In the genomic region with DNA sequence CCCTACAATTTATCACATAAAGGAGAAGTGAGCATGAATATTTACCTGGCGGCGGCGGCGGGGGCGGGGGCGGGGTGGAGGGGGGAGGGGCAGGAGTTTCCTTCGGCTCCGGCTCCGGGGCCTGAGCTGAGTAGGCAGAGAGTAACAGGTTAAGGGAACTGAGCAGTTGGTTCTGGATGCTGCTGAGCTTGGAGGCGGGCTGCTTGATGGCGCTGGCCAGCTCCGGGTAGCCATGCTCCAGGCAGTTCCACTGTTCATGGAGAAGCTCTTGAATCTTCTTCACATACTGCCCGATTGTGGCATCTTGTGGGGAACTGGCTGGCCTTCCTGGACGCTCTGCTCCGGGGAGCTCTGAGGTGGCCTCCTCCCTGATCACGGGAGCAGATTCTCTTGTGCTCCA, we compare ENCODE assay signal across 13 mouse cellular contexts. TPM values are rescaled to one million over a fixed set of nuclear protein-coding genes. Genes with fewer than 3 reads are reported as not detected.
A peak's percentile ranks its signal among the peaks of the same experiment; 100 is the strongest.
DNase-seq lines count a peak whose midpoint lies in the region; ATAC-seq lines count a peak whose summit lies in the region.
"Had no signal": no experiment of that assay in that cellular context is flagged by ENCODE, and none has a peak within 500 bp of the region (broad histone marks: within the 10 kb centered on the region; RNA-seq: fewer than 3 reads in every experiment).

No protein-coding gene starts in this region.

- WGBS in heart, embryonic 15.5 days = 17% methylated on average over 16 of the region's 16 CpGs
- WGBS in embryonic facial prominence, embryonic 10.5 days = 11% methylated on average over 16 of the region's 16 CpGs
- WGBS in forebrain, embryonic 14.5 days = 11% methylated on average over 16 of the region's 16 CpGs
- WGBS in midbrain, embryonic 12.5 days = 15% methylated on average over 16 of the region's 16 CpGs

- H3K27ac ChIP-seq in heart, embryonic 15.5 days = no peak overlapping the region
- H3K27ac ChIP-seq in embryonic facial prominence, embryonic 10.5 days (replicated peaks) = peak overlapping the region; percentile 78
- H3K27ac ChIP-seq in forebrain, embryonic 14.5 days (ENCODE audit: low read depth, low read length) = no peak overlapping the region
- H3K27ac ChIP-seq in midbrain, embryonic 12.5 days (replicated peaks) = no peak overlapping the region

- 0 out of 2 replicates have a peak, but pooled peaks cover 13% of the 10 kb centered on the region for H3K27me3 ChIP-seq in heart, embryonic 15.5 days
- H3K27me3 ChIP-seq in embryonic facial prominence, embryonic 10.5 days (replicated peaks; ENCODE audit: low read depth, poor library complexity, severe bottlenecking) = peaks cover 22% of the 10 kb centered on the region
- no peaks in the 10 kb centered on the region for H3K27me3 ChIP-seq in forebrain, embryonic 14.5 days (replicated peaks; ENCODE audit: control insufficient read depth, insufficient read depth, low read length)
- H3K27me3 ChIP-seq in midbrain, embryonic 12.5 days = peaks cover 18% of the 10 kb centered on the region

- DNase-seq in heart, postnatal 4 days = no peak
- DNase-seq in embryonic facial prominence, embryonic 10.5 days (ENCODE audit: low spot score) = peak; percentile 37
- no peak for DNase-seq in forebrain, embryonic 14.5 days (ENCODE audit: low spot score)
- DNase-seq in B cell, adult 2 months = no peak
- DNase-seq in adrenal gland, postnatal 14 days = no peak
- DNase-seq: cerebellum, adult 9-10 months; kidney, adult 8-10 months; left cerebral cortex, postnatal 4 days had no signal

- no peaks in the 10 kb centered on the region for H3K36me3 ChIP-seq in heart, embryonic 15.5 days
- H3K36me3 ChIP-seq in embryonic facial prominence, embryonic 10.5 days (replicated peaks) = peaks cover 57% of the 10 kb centered on the region
- no peaks in the 10 kb centered on the region for H3K36me3 ChIP-seq in forebrain, embryonic 14.5 days (ENCODE audit: control insufficient read depth, insufficient read depth, low read length)
- H3K36me3 ChIP-seq in midbrain, embryonic 12.5 days = no peaks in the 10 kb centered on the region

- peaks cover 18% of the 10 kb centered on the region for H3K4me1 ChIP-seq in heart, embryonic 15.5 days (replicated peaks)
- H3K4me1 ChIP-seq in embryonic facial prominence, embryonic 10.5 days = peaks cover 52% of the 10 kb centered on the region
- 0 out of 2 replicates have a peak, but pooled peaks cover 2% of the 10 kb centered on the region for H3K4me1 ChIP-seq in forebrain, embryonic 14.5 days (ENCODE audit: control insufficient read depth, insufficient read depth, low read length)
- H3K4me1 ChIP-seq in midbrain, embryonic 12.5 days = peaks cover 6% of the 10 kb centered on the region; the same call in 1 of the 2 replicates

- no peak overlapping the region for H3K4me3 ChIP-seq in heart, embryonic 15.5 days
- peak overlapping the region; percentile 37; the same call in 1 of the 2 replicates for H3K4me3 ChIP-seq in embryonic facial prominence, embryonic 10.5 days
- 0 out of 2 replicates have a peak overlapping the region, but pooled peaks have one; percentile 6 for H3K4me3 ChIP-seq in forebrain, embryonic 14.5 days (ENCODE audit: low read depth, low read length)
- no peak overlapping the region; the same call in 1 of the 2 replicates for H3K4me3 ChIP-seq in midbrain, embryonic 12.5 days

- no peak overlapping the region for H3K9ac ChIP-seq in heart, embryonic 15.5 days
- H3K9ac ChIP-seq in forebrain, embryonic 14.5 days (ENCODE audit: low read length) = no peak overlapping the region
- no peak overlapping the region for H3K9ac ChIP-seq in midbrain, embryonic 12.5 days (replicated peaks)

- H3K4me2 ChIP-seq in heart, embryonic 15.5 days = peak overlapping the region; percentile 45
- H3K4me2 ChIP-seq in forebrain, embryonic 14.5 days (ENCODE audit: low read length) = peak overlapping the region; percentile 28
- H3K4me2 ChIP-seq in midbrain, embryonic 12.5 days (replicated peaks) = peak overlapping the region; percentile 32

- no peaks in the 10 kb centered on the region for H3K9me3 ChIP-seq in heart, embryonic 15.5 days (replicated peaks)
- H3K9me3 ChIP-seq in embryonic facial prominence, embryonic 10.5 days = no peaks in the 10 kb centered on the region
- no peaks in the 10 kb centered on the region for H3K9me3 ChIP-seq in forebrain, embryonic 14.5 days (replicated peaks; ENCODE audit: control insufficient read depth, low read length)
- no peaks in the 10 kb centered on the region for H3K9me3 ChIP-seq in midbrain, embryonic 12.5 days

- ATAC-seq in heart, embryonic 15.5 days (replicated peaks; ENCODE audit: insufficient number of reproducible peaks, insufficient read depth, low FRiP score, low read depth) = no peak
- no peak for ATAC-seq in forebrain, embryonic 14.5 days
- no peak for ATAC-seq in midbrain, embryonic 12.5 days (ENCODE audit: low FRiP score, low read depth)
- ATAC-seq in activated CD4-positive, CD25-positive, alpha-beta regulatory T cell, adult 4 months = no peak

RNA-seq across cellular contexts. Expression of a gene that starts 39.1 kb away (rescaled TPM):
- 0.59 and 0.66 TPM in 2 replicates for polyA plus RNA-seq in heart, embryonic 15.5 days (2015; fragmentation: Nextera tagmentation; extraction: Ambion mirVana)
- total RNA-seq in heart, postnatal 4 days (2021) = 1 to 10 TPM; 2.4 to 3.3 TPM
- 2.1 and 2.5 TPM in 2 replicates for polyA plus RNA-seq in embryonic facial prominence, embryonic 10.5 days (2016; fragmentation: Nextera tagmentation; extraction: Ambion mirVana)
- polyA plus RNA-seq in forebrain, embryonic 14.5 days (2014; fragmentation: Nextera tagmentation; extraction: Ambion mirVana) = 0.30 and 0.36 TPM in 2 replicates
- polyA plus RNA-seq in midbrain, embryonic 12.5 days (2016; fragmentation: Nextera tagmentation; extraction: Ambion mirVana) = 0.55 and 0.89 TPM in 2 replicates
- not detected for polyA plus RNA-seq in activated CD4-positive, CD25-positive, alpha-beta regulatory T cell, adult 4 months (2017; shearing (Covaris generic))
- total RNA-seq in adrenal gland, postnatal 14 days (2021) = 2.3 and 2.4 TPM in 2 replicates
- total RNA-seq: megakaryocyte-erythroid progenitor cell, adult 5-6 weeks had no signal

RNA-seq across cellular contexts. Expression of a gene that starts 45.4 kb away (rescaled TPM):
- not detected in 2 replicates for polyA plus RNA-seq in heart, embryonic 15.5 days (2015; fragmentation: Nextera tagmentation; extraction: Ambion mirVana)
- total RNA-seq in heart, postnatal 4 days (2021) = not detected
- not detected in 2 replicates for polyA plus RNA-seq in embryonic facial prominence, embryonic 10.5 days (2016; fragmentation: Nextera tagmentation; extraction: Ambion mirVana)
- not detected in 2 replicates for polyA plus RNA-seq in forebrain, embryonic 14.5 days (2014; fragmentation: Nextera tagmentation; extraction: Ambion mirVana)
- polyA plus RNA-seq in midbrain, embryonic 12.5 days (2016; fragmentation: Nextera tagmentation; extraction: Ambion mirVana) = not detected in 2 replicates
- not detected for polyA plus RNA-seq in activated CD4-positive, CD25-positive, alpha-beta regulatory T cell, adult 4 months (2017; shearing (Covaris generic))
- total RNA-seq in adrenal gland, postnatal 14 days (2021) = not detected in 2 replicates
- total RNA-seq: left cerebral cortex, postnatal 4 days; megakaryocyte-erythroid progenitor cell, adult 5-6 weeks had no signal
- polyA plus RNA-seq: testis, adult 2 months had no signal

RNA-seq across cellular contexts. Expression of a gene that starts 51.7 kb away (rescaled TPM):
- polyA plus RNA-seq in heart, embryonic 15.5 days (2015; fragmentation: Nextera tagmentation; extraction: Ambion mirVana) = 0.11 TPM in 1 of 2 replicates, not detected in the other
- total RNA-seq in heart, postnatal 4 days (2021) = not detected
- polyA plus RNA-seq in embryonic facial prominence, embryonic 10.5 days (2016; fragmentation: Nextera tagmentation; extraction: Ambion mirVana) = 0.35 and 0.44 TPM in 2 replicates
- polyA plus RNA-seq in forebrain, embryonic 14.5 days (2014; fragmentation: Nextera tagmentation; extraction: Ambion mirVana) = 0.14 TPM in 1 of 2 replicates, not detected in the other
- 0.28 TPM in 1 of 2 replicates, not detected in the other for polyA plus RNA-seq in midbrain, embryonic 12.5 days (2016; fragmentation: Nextera tagmentation; extraction: Ambion mirVana)
- not detected for polyA plus RNA-seq in activated CD4-positive, CD25-positive, alpha-beta regulatory T cell, adult 4 months (2017; shearing (Covaris generic))
- total RNA-seq in adrenal gland, postnatal 14 days (2021) = not detected in 2 replicates
- total RNA-seq: left cerebral cortex, postnatal 4 days; megakaryocyte-erythroid progenitor cell, adult 5-6 weeks had no signal

Comparison
In these comparisons a context has a peak if more than half of its experiments do, and no peak if none do; other contexts are left out.
1. H3K4me3 ChIP-seq: peak in embryonic facial prominence, embryonic 10.5 days (single experiment) and forebrain, embryonic 14.5 days (single experiment); none in heart, embryonic 15.5 days (single experiment) and midbrain, embryonic 12.5 days (single experiment).
2. Peak in every context shown above with its lines, with median percentiles within 50 percentile points of each other: H3K4me2 ChIP-seq.